Mouse (Mus musculus) ES-E14 (cell line): ENCODE results near the gene Psat1. TPM values are rescaled to one million over a fixed set of nuclear protein-coding genes. Genes with fewer than 3 reads are reported as not detected.

Experiments used
- DNase-seq: peaks from one replicate; pipeline ENCODE4 v3.0.0-alpha.2; 2013; ENCODE audit warnings: low read depth, low spot score
- H3K27ac ChIP-seq: 2 replicates; pipeline ENCODE4 v1.5.1; 2012; ENCODE audit warnings: low read depth, mild to moderate bottlenecking, low read length, moderate library complexity, mixed read lengths; ENCODE audit not compliant: poor library complexity, insufficient read depth, severe bottlenecking
- H3K36me3 ChIP-seq: 2 replicates; pipeline ENCODE4 v1.6.1; 2012; ENCODE audit warnings: mild to moderate bottlenecking, low read length, moderate library complexity, mixed read lengths; ENCODE audit not compliant: control insufficient read depth, poor library complexity, insufficient read depth, severe bottlenecking
- H3K4me1 ChIP-seq, 2 experiments: fragments of 150-350 bp in 1 of 2; sonication (generic) in 1 of 2; 2 replicates each; pipeline ENCODE4 v1.6.1; 2012; ENCODE audit warnings: low read length in 2 of 2, mild to moderate bottlenecking in 1 of 2, mixed read lengths in 1 of 2; ENCODE audit not compliant: control insufficient read depth in 2 of 2, insufficient read depth in 2 of 2, poor library complexity in 1 of 2
- H3K4me3 ChIP-seq, 2 experiments: fragments of 150-350 bp in 1 of 2; sonication (generic) in 1 of 2; 2 replicates each; pipeline ENCODE4 v1.5.1; 2012; ENCODE audit warnings: low read length in 2 of 2, low read depth in 1 of 2, mild to moderate bottlenecking in 1 of 2, mixed read lengths in 1 of 2; ENCODE audit not compliant: insufficient read depth in 1 of 2, poor library complexity in 1 of 2, severe bottlenecking in 1 of 2
- H3K9ac ChIP-seq: 2 replicates; pipeline ENCODE4 v1.6.1; 2012; ENCODE audit warnings: low read depth, mild to moderate bottlenecking, low read length, mixed read lengths; ENCODE audit not compliant: poor library complexity, insufficient read depth, severe bottlenecking
- H3K9me3 ChIP-seq: fragments of 150-350 bp; sonication (generic); 2 replicates; pipeline ENCODE4 v1.6.1; 2012; ENCODE audit warnings: low read depth, mild to moderate bottlenecking, low read length; ENCODE audit not compliant: control insufficient read depth, insufficient read depth
- CHD2 ChIP-seq: IDR thresholded peaks from 2 replicates; pipeline ENCODE4 v1.6.1; 2014; ENCODE audit warnings: mild to moderate bottlenecking, low read depth, low read length, inconsistent platforms
- HCFC1 ChIP-seq: IDR thresholded peaks from 2 replicates; pipeline ENCODE4 v1.6.1; 2012; ENCODE audit warnings: low read length, inconsistent platforms, borderline replicate concordance; ENCODE audit not compliant: insufficient read depth
- MAFK ChIP-seq: IDR thresholded peaks from 2 replicates; pipeline ENCODE4 v1.6.1; 2014; ENCODE audit warnings: mild to moderate bottlenecking, low read depth, low read length, inconsistent platforms; ENCODE audit not compliant: insufficient read depth
- ZC3H11A ChIP-seq: IDR thresholded peaks from 2 replicates; pipeline ENCODE4 v1.6.1; 2012; ENCODE audit warnings: low read depth, mild to moderate bottlenecking, inconsistent platforms, low read length, borderline replicate concordance
- ZNF384 ChIP-seq: IDR thresholded peaks from 2 replicates; pipeline ENCODE4 v1.6.1; 2012; ENCODE audit warnings: low read depth, low read length, inconsistent platforms
- in situ Hi-C, 2 experiments: fragments of 600-800 bp; cut with MboI; formaldehyde crosslinking; loops; one replicate each; pipeline ENCODE4 v1.15.1; 2025; ENCODE audit warnings: low sequenced_read_pairs in 2 of 2, inconsistent platforms in 1 of 2; ENCODE audit not compliant: unreplicated experiment in 2 of 2
- total RNA-seq: library from RNA; depleted of rRNA; stranded (reverse); fragments of 300-350 nt; gene quantifications from 2 replicates; pipeline ENCODE4 v1.2.3, GENCODE M21; 2012

Gene Psat1
- total RNA-seq, 1 experiment: 183 TPM

DNA sequence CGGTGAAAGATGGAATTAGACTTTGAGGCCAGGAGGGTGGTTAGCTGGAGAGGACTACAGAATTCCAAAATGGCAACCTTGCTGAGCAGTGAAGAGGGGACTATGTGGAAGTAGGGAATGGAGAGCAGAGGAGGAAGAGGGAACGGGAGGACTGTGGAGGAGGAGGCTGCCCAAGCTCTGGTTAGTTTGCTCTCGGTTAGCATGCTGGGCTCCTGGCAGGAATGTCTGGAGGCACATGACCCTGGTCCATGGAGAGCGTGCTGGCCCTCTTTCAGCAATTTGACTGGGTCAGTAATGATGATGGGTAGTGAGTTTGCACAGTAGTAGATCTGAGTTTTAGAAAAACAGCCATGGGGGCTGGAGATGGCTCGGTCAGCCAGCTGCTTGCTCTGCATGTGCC is 39.1 kb downstream of the Psat1 start:
- no peak overlapping the region for H3K4me3 ChIP-seq
- in situ Hi-C loops: no loop called here
- TF ChIP-seq CHD2 (no peak), MAFK (no peak), ZC3H11A (no peak), HCFC1 (no peak), ZNF384 (no peak)
- H3K4me1 ChIP-seq: peaks cover 0 to 3% of the 10 kb centered on the region in 2 experiments; a peak in 1 of 4 replicates
- no peak for DNase-seq
- no peak overlapping the region for H3K27ac ChIP-seq
- no peak overlapping the region for H3K9ac ChIP-seq
- H3K36me3 ChIP-seq: peaks cover 67% of the 10 kb centered on the region
- H3K9me3 ChIP-seq: no peaks in the 10 kb centered on the region

- Histone ChIP-seq H3K9ac (no peak overlapping the region), H3K27ac (no peak overlapping the region), H3K4me1 (peaks cover 0 to 3% of the 10 kb centered on the region in 2 experiments; a peak in 1 of 4 replicates), H3K9me3 (no peaks in the 10 kb centered on the region), H3K36me3 (peaks cover 43% of the 10 kb centered on the region), H3K4me3 (no peak overlapping the region)
- no peak for DNase-seq
- in situ Hi-C loops: no loop called here
- TF ChIP-seq HCFC1 (no peak), ZC3H11A (no peak), ZNF384 (no peak)
Observed at GRCm38 (mm10) chr19:15904734-15905133, 42.4 kb downstream of the Psat1 start.

GRCm38 (mm10) chr19:15903508-15904480 is 43.3 kb downstream of the Psat1 start:
- H3K4me1 ChIP-seq: peaks cover 0 to 3% of the 10 kb centered on the region in 2 experiments; a peak in 1 of 4 replicates
- in situ Hi-C loops: no loop called here
- peaks cover 36% of the 10 kb centered on the region for H3K36me3 ChIP-seq
- H3K4me3 ChIP-seq: no peak overlapping the region
- no peak overlapping the region for H3K9ac ChIP-seq
- no peak for DNase-seq
- TF ChIP-seq ZC3H11A (no peak), HCFC1 (no peak), CHD2 (no peak), MAFK (no peak), ZNF384 (no peak)
- H3K9me3 ChIP-seq: no peaks in the 10 kb centered on the region
- no peak overlapping the region for H3K27ac ChIP-seq

- no peaks in the 10 kb centered on the region for H3K9me3 ChIP-seq
- no peak overlapping the region for H3K9ac ChIP-seq
- H3K4me3 ChIP-seq: no peak overlapping the region
- H3K27ac ChIP-seq: no peak overlapping the region
- no peaks in the 10 kb centered on the region for H3K4me1 ChIP-seq
- in situ Hi-C loops: no loop called here
- TF ChIP-seq MAFK (no peak), CHD2 (no peak), ZC3H11A (no peak)
- no peak for DNase-seq
- H3K36me3 ChIP-seq: no peaks in the 10 kb centered on the region
Observed at GRCm38 (mm10) chr19:15895681-15896080, 51.5 kb downstream of the Psat1 start.
